Mouse (Mus musculus): ENCODE data around the gene Psmb5.

GRCm38 (mm10) chr14:54607226-54607625 lies 10.6 kb downstream of the Psmb5 start:
- TF ChIP-seq CTCF (conservative IDR thresholded peaks at IDR 0.05; ENCODE audit: low read length) = no peak
- no peak for TF ChIP-seq POU5F1 (IDR thresholded peaks at IDR 0.05; ENCODE audit: borderline replicate concordance, low read length)

All from E14TG2a.4 (cell line).